Mouse (Mus musculus): ENCODE measurements at regions not wholly inside any gene's neighbourhood (a gene's known extent, or its start where the extent isn't known, plus 50 kb on each side); places are given as distances from the start of the nearest gene placed in this dataset.

DNA sequence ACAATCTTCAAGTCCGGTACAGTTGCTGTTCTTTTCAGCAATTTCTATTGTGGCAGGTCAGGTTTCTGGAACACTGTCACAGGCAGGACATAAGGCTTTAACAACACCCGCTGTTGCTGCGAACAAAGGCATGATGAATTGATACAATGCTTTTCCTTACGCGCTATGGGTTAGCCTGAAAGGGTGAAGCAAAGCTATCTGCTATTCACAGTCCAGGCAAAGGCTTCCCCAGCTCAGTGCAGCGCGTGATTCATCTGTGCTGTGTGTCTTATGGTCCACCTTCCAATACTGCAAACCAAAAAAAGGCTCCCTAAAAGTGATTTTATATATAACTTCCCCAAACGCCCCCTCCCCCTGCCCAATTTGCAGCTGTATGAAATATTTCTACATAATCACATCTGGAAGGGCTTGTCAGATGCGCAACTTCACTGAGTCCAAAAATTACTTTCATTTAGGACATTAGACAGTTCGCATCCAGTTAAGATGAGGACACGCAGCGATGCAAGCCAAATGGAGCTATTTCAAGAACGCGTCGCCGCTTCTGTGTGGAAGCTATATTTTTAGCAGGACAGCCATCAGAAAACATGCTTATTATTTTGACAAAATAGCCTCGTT is 1044.3 kb downstream of the Robo2 start:
- no peak for TF ChIP-seq GATA1 (IDR thresholded peaks at IDR 0.05; ENCODE audit: low read length)
- no peak for TF ChIP-seq TAL1 (IDR thresholded peaks at IDR 0.05; ENCODE audit: low read length)
